Mouse (Mus musculus) kidney, postnatal 14 days (tissue): Measurements from ENCODE around the gene Gm10320.

Experiments
- DNase-seq: peaks from one replicate; pipeline ENCODE4 v3.0.0; 2022; ENCODE audit warnings: mixed read lengths

The Gm10320 gene

DNA sequence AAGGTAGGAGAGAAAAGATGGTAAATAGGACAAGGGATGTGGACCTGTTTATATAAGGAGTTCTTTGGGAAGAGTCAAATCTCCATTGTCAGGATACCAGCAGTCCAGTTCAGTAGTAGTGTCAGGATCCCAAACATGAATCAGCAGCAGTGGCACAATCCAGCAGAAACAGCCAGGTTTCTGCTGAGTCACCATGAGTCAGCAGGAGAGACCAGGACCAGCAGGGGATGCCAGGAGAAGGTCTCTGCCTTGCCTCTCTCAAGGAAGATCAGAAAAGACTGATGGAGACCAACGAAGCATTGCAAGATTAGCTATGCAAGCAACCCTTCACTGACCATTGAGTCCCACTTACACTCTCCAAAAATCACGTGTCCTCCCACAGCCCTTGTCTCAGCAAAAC, 35.4 kb downstream of the Gm10320 start:
- DNase-seq: no peak

DNA sequence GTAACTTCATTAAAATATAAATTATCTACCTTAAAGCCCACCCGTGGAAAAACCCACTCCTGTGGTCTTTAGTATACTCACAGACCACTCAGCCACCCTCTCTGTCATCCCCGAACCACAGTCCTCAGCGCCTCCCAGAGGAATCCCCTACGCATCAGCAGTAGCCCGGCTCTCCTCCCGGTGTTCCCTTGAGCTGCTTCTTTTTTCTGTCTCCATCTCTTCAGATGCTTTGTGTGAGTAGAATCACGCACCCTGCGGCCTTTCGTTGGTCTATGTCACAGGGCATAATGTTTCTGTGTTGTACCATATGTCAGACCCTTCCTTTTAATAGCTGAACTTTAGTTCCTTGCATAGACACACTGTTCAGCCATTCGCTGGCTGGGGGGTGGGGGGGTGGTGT, 36.2 kb downstream of the Gm10320 start:
- DNase-seq: no peak

DNA sequence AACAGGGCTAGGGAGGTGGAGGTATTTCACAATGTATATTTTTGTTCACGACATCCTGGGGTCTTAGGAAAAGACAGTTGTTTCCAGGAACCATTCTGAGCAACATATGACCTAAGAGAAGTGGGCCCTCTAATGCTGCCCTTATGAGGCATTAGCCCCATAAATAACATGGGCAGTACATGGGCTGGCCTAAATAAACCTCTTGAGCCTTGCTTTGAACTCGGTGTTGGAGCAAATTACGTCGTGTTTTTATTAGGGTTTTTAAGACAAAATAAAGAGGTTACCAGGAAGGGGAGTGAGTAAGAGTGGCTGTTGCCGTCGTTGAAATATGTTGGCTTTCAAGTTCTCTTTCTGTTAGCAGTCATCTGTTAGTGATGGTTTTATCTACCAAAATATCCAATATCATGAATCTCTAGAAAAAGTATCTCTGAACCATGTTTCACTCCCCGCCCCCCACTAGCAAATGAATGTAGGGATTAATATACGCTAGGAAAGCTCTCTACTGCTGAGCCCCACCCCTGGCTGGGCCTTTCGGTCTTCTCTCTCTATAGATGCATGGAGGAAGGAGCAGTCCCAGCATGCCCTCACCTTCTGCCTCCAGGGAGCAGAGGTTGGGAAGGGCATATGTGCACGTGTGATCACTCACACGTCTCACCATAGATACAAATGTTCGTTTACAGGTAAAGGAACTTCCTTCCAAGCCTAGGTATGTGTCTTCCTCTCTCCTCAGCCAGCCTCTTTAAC, 37.4 kb downstream of the Gm10320 start:
- DNase-seq: peak; percentile 10

DNA sequence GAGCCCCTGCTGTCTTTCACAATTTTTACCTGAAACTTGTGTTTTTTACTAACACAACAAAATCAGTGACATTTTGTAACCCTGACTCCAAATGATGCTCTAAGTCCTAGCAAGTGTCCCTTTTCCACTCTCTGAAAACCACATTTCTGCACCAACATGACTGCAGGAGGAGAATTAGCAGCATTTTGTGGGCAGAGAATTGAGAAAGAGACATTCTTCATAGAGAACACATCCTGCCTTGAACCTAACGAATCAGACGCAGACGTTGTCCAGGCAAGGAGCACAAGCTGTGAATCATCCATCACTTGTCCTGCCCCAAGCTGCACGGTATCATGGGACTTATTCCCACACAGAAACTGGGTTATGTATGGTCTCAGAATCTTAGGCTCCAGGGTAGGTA, 38.7 kb downstream of the Gm10320 start:
- DNase-seq: no peak

DNA sequence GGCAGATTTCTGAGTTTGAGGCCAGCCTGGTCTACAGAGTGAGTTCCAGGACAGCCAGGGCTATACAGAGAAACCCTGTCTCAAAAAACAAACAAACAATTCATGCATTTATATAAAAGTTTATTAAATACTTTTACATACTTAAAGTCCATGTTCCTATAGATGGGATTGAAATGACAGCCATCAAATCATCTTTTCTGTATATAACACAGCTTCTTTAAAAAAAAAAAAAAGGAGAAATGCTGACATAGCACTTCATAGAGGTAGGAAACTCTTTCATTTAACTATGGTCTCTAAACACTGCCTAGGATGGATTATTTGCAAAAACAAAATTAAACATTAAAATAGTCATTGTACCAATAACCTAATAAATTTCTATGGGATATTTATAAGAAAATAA, 43.1 kb downstream of the Gm10320 start:
- DNase-seq: no peak

DNA sequence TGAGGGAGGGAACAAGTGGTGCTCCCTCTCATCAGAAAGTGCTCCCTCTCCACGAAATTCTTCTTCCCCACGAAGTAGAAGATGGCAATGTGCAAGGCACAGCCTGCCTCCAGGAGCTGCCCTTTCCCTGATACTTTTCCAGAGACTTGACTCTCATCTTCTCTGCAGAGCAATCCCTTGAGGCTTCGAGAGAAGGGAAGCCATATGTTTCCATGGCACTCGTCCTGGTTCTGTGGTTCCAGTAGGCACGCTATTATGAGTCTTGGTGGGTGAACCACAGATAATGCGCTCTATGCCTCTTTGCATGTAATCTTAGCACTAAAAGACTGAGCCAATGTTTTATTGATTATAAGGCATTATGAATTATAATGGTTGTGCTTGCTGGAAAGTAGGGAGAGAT, 44.1 kb downstream of the Gm10320 start:
- no peak for DNase-seq

DNA sequence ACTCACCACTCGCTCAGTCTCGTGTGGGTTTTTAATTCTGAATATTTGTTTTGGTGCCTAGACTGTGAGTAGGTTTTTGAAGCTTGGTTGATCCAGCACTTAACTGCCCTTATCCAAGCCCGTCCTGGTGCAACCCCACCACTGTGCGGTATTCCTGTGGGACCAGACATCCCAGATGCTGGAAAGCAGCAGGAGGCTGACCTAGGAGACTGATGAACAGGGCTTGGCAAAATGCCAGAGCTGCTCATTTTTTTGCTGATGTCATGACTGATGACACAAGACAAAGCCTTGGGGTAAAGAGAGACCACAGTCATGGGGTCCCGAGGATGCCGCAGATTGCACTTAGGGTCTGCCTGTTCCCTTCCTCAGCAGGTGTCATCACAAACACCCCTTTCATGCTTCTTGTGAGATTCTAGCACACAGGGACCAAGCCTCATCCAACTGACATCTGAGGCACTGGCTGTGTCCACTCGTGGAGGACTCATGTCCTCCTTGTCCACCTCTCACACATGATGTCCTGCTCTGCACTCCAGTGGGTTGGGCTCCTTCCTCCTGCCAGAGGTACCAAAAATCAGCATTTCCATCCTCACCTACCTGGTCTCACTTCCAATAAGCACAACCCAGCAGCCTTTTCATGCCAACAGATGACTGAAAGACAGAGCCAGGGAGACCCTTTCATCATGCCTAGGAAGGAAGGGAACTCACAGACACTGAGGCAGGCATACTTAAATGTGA, 46.2 kb downstream of the Gm10320 start:
- no peak for DNase-seq

DNA sequence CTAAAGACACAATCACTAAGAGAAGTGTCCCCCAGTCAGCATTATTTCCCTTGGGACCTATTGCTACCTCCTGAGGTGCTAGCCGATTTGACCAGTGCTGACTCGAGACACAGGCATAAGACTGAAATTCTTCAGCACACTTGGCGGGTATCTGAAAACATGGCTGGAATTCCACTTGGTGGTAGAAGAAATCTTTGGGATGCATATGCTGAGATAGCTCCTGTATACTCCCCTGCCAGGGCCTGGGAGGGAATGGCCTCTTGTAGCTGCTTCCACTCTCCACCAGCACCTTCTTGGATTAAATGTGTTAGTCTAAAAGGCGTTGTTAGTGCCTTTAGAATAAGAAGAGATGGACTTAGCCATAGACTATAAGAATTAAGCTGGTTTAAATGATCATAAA, 50.8 kb downstream of the Gm10320 start:
- DNase-seq: no peak

DNA sequence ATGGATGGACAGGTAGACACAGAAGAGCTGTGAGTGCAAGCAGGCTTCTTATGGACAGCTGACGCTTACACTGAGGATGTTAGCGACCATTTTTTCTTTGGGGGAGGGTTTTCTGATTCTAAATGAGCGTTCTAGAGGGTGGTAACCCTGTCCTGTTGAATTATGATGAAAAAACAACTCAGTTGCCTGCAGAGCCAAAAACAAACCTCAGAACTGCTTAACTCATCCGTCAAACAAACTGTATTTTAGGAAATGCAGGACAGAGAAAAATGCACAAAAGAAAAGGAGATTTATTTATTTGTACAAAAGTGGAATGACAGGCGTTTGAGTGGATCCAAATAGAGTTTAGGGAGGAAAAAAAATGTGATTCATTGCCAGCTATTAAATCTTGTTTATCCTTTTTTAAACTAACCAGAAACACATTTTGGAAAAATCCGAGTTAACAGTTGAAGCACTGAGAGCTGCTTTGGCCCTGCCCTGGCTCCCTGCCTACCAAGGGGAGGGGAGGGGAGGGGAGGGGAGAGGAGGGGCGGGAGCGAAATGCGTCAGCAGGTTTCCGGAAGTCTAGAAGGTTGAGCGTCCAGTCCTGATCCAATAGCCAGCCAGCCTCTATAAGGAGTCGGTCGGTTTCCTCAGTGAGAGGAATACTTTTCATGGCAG, 51.4 kb downstream of the Gm10320 start:
- DNase-seq: peak; percentile 61
